Mouse (Mus musculus): ENCODE data around the gene Hsp90b1. TPM values are rescaled to one million over a fixed set of nuclear protein-coding genes. Genes with fewer than 3 reads are reported as not detected.

Gene Hsp90b1
- polyA plus RNA-seq, 2 experiments: 401 to 466 TPM

GRCm38 (mm10) chr10:86705922-86706752, 828 bp upstream of the Hsp90b1 start:
- DNase-seq (ENCODE audit: low spot score) (peak; percentile 98), ATAC-seq (ENCODE audit: low FRiP score, low read depth) (peak; percentile 86)
- Histone ChIP-seq H3K4me3 (replicated peaks; ENCODE audit: low read length) (peak overlapping the region; percentile 93), H3K9me3 (ENCODE audit: control insufficient read depth, low read length) (no peaks in the 10 kb centered on the region), H3K9ac (ENCODE audit: low read depth, low read length, severe bottlenecking) (peak overlapping the region; percentile 73), H3K27me3 (ENCODE audit: control insufficient read depth, insufficient read depth, low read length) (no peaks in the 10 kb centered on the region), H3K27ac (replicated peaks; ENCODE audit: low read depth, low read length) (peak overlapping the region; percentile 95), H3K4me1 (ENCODE audit: control insufficient read depth, insufficient read depth, low read length) (peaks cover 25% of the 10 kb centered on the region), H3K36me3 (ENCODE audit: control insufficient read depth, insufficient read depth, low read length) (peaks cover 29% of the 10 kb centered on the region), H3K4me2 (replicated peaks; ENCODE audit: low read depth, low read length, severe bottlenecking) (peak overlapping the region; percentile 66)
- 5% methylated on average over 33 of the region's 33 CpGs for WGBS
- TF ChIP-seq POLR2A (IDR thresholded peaks at IDR 0.05; ENCODE audit: borderline replicate concordance, extremely low read depth, insufficient read depth, insufficient read length): peak; percentile 30; the same call in 1 of the 2 replicates

DNA sequence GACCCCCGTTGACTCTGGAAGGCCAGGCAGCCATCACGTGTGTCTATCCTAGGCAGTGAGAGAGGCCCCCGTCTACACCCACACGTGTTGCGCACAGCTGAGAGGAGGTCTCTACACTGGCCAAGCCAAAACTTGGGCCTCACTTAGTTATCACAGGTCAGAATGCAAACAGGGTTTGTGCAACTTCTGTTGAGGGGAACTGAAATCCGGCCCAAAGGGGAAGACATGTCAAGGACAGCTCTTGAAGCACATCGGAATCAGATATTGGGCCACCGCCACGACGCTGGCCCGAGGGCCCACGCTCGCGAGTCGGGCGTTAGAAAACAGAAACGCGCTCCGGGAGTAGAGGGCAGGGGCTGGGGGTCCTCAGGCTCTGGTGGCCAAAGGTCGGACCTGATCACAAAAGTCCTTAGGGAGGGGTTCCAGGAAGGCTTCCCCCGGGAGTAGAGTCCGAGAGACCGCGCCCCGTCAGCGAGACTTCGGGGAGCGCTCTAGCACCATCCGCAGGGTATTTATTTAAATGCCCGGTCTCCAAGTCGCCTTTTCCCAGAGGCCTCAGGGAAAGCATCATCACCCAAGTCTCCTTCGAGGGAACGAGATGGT, 619 bp downstream of the Hsp90b1 start:
- Histone ChIP-seq H3K9me3 (ENCODE audit: control insufficient read depth, low read length) (no peaks in the 10 kb centered on the region), H3K27me3 (ENCODE audit: control insufficient read depth, insufficient read depth, low read length) (no peaks in the 10 kb centered on the region), H3K9ac (ENCODE audit: low read depth, low read length, severe bottlenecking) (peak overlapping the region; percentile 95), H3K4me1 (ENCODE audit: control insufficient read depth, insufficient read depth, low read length) (peaks cover 37% of the 10 kb centered on the region), H3K4me3 (replicated peaks; ENCODE audit: low read length) (peak overlapping the region; percentile 93), H3K4me2 (replicated peaks; ENCODE audit: low read depth, low read length, severe bottlenecking) (peak overlapping the region; percentile 84), H3K36me3 (ENCODE audit: control insufficient read depth, insufficient read depth, low read length) (peaks cover 43% of the 10 kb centered on the region), H3K27ac (replicated peaks; ENCODE audit: low read depth, low read length) (peak overlapping the region; percentile 95)
- DNase-seq (ENCODE audit: low spot score) (peak; percentile 24), ATAC-seq (ENCODE audit: low FRiP score, low read depth) (no peak)
- 0% methylated on average over 31 of the region's 33 CpGs for WGBS
- TF ChIP-seq POLR2A (IDR thresholded peaks at IDR 0.05; ENCODE audit: borderline replicate concordance, extremely low read depth, insufficient read depth, insufficient read length): no peak

DNA sequence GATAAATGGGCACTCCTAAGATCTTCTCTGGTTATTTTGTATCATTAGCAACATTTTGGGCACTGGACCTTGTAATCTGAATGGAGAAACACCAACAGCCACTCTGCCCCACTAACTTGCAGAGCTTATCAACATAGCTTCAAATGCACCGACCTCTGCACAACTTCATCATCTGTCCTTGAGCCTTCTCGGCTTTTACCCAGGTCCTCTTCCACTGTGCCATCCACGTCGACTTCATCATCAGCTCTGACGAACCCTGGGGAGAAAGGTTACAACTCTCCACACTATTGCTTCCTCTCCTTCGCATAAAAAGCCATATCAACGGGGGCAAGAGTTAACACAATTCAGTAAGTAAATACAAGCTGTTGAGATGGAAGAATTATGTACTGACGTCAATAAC, 1.2 kb downstream of the Hsp90b1 start:
- peaks cover 49% of the 10 kb centered on the region for H3K36me3 ChIP-seq (ENCODE audit: control insufficient read depth, insufficient read depth, low read length)
- DNase-seq (ENCODE audit: low spot score) (no peak), ATAC-seq (ENCODE audit: low FRiP score, low read depth) (no peak)
- WGBS: 4% methylated on average over 8 of the region's 8 CpGs
- no peak for TF ChIP-seq POLR2A (IDR thresholded peaks at IDR 0.05; ENCODE audit: borderline replicate concordance, extremely low read depth, insufficient read depth, insufficient read length)
- no peaks in the 10 kb centered on the region for H3K27me3 ChIP-seq (ENCODE audit: control insufficient read depth, insufficient read depth, low read length)
- H3K4me2 ChIP-seq (replicated peaks; ENCODE audit: low read depth, low read length, severe bottlenecking): peak overlapping the region; percentile 84
- peak overlapping the region; percentile 93 for H3K4me3 ChIP-seq (replicated peaks; ENCODE audit: low read length)
- peak overlapping the region; percentile 95 for H3K9ac ChIP-seq (ENCODE audit: low read depth, low read length, severe bottlenecking)
- no peaks in the 10 kb centered on the region for H3K9me3 ChIP-seq (ENCODE audit: control insufficient read depth, low read length)
- H3K4me1 ChIP-seq (ENCODE audit: control insufficient read depth, insufficient read depth, low read length): peaks cover 37% of the 10 kb centered on the region
- no peak overlapping the region for H3K27ac ChIP-seq (replicated peaks; ENCODE audit: low read depth, low read length)

- Histone ChIP-seq H3K9me3 (ENCODE audit: control insufficient read depth, low read length) (no peaks in the 10 kb centered on the region), H3K4me1 (ENCODE audit: control insufficient read depth, insufficient read depth, low read length) (peaks cover 37% of the 10 kb centered on the region), H3K27me3 (ENCODE audit: control insufficient read depth, insufficient read depth, low read length) (no peaks in the 10 kb centered on the region), H3K36me3 (ENCODE audit: control insufficient read depth, insufficient read depth, low read length) (peaks cover 55% of the 10 kb centered on the region), H3K4me3 (replicated peaks; ENCODE audit: low read length) (peak overlapping the region; percentile 93), H3K9ac (ENCODE audit: low read depth, low read length, severe bottlenecking) (peak overlapping the region; percentile 95; the same call in 1 of the 2 replicates), H3K27ac (replicated peaks; ENCODE audit: low read depth, low read length) (no peak overlapping the region), H3K4me2 (replicated peaks; ENCODE audit: low read depth, low read length, severe bottlenecking) (peak overlapping the region; percentile 84)
- DNase-seq (ENCODE audit: low spot score): no peak
- no peak for ATAC-seq (ENCODE audit: low FRiP score, low read depth)
- WGBS: 71% methylated on average over 4 of the region's 4 CpGs
- no peak for TF ChIP-seq POLR2A (IDR thresholded peaks at IDR 0.05; ENCODE audit: borderline replicate concordance, extremely low read depth, insufficient read depth, insufficient read length)
These were observed 1.9 kb downstream of the Hsp90b1 start for GRCm38 (mm10) chr10:86703375-86703774.

DNA sequence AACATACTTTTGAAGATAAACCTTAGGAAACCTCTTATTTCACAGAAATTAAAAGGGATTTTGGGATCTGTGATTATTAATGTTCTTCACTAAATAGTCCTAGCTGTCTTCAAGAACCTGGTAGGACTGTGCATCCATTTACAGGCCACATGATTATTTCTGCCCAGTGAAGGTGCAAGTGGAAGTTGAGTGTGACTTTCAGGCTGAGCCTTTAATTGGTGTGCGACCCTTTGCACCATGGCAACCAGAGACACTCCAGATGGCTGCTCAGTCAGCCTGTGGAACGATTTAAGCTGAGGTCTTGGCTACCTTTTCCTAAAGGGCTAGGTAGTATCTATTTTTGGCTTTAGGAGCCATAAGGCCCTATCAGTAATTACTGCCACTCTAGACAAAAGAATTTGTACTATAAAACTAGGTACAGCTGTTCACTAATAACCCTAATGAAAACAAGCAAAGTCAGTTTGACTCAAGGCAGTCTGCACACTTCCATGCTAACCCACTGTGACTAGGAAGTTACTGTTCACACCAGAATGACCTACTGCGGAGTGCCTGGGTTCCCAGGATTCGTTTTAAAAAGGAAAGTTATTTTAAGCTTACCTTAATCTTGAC, 2.9 kb downstream of the Hsp90b1 start:
- Histone ChIP-seq H3K27ac (replicated peaks; ENCODE audit: low read depth, low read length) (no peak overlapping the region), H3K9ac (ENCODE audit: low read depth, low read length, severe bottlenecking) (no peak overlapping the region), H3K27me3 (ENCODE audit: control insufficient read depth, insufficient read depth, low read length) (no peaks in the 10 kb centered on the region), H3K4me1 (ENCODE audit: control insufficient read depth, insufficient read depth, low read length) (peaks cover 37% of the 10 kb centered on the region), H3K4me2 (replicated peaks; ENCODE audit: low read depth, low read length, severe bottlenecking) (peak overlapping the region; percentile 84; the same call in 1 of the 2 replicates), H3K4me3 (replicated peaks; ENCODE audit: low read length) (peak overlapping the region; percentile 93; the same call in 1 of the 2 replicates), H3K9me3 (ENCODE audit: control insufficient read depth, low read length) (no peaks in the 10 kb centered on the region), H3K36me3 (ENCODE audit: control insufficient read depth, insufficient read depth, low read length) (peaks cover 65% of the 10 kb centered on the region)
- ATAC-seq (ENCODE audit: low FRiP score, low read depth) (no peak), DNase-seq (ENCODE audit: low spot score) (no peak)
- 42% methylated on average over 4 of the region's 4 CpGs for WGBS
- TF ChIP-seq POLR2A (IDR thresholded peaks at IDR 0.05; ENCODE audit: borderline replicate concordance, extremely low read depth, insufficient read depth, insufficient read length): no peak
